Mouse (Mus musculus): ENCODE measurements around the gene Olfr656. TPM values are rescaled to one million over a fixed set of nuclear protein-coding genes. Genes with fewer than 3 reads are reported as not detected.

The Olfr656 gene
- not detected in 2 replicates for polyA plus RNA-seq (2015; fragmentation: Nextera tagmentation; extraction: Ambion mirVana)

- no peaks in the 10 kb centered on the region for H3K27me3 ChIP-seq
- no peaks in the 10 kb centered on the region for H3K9me3 ChIP-seq (replicated peaks)
- no peak within 1 kb of the TSS for H3K27ac ChIP-seq
- no peaks in the 10 kb centered on the region for H3K36me3 ChIP-seq
- no peak within 1 kb of the TSS for H3K9ac ChIP-seq
- H3K4me2 ChIP-seq = no peak within 1 kb of the TSS
- ATAC-seq (replicated peaks; ENCODE audit: low FRiP score) = no peak
- WGBS = 74% methylated on average over 4 of the region's 4 CpGs
- no peaks in the 10 kb centered on the region for H3K4me1 ChIP-seq
- no peak within 1 kb of the TSS for H3K4me3 ChIP-seq (replicated peaks)
Observed at GRCm38 (mm10) chr7:104613655-104614054, at the start of gene Olfr656. Olfr656 (plus strand) TSS chr7:104613955.

GRCm38 (mm10) chr7:104577014-104577413, 36.7 kb upstream of the Olfr656 start, which contains the start of gene Olfr653:
Olfr653 (plus strand) TSS chr7:104577314.
- Histone ChIP-seq H3K9me3 (replicated peaks) (no peaks in the 10 kb centered on the region), H3K9ac (no peak within 1 kb of the TSS), H3K36me3 (no peaks in the 10 kb centered on the region), H3K27ac (no peak within 1 kb of the TSS), H3K4me1 (no peaks in the 10 kb centered on the region), H3K4me3 (replicated peaks) (no peak within 1 kb of the TSS), H3K4me2 (no peak within 1 kb of the TSS), H3K27me3 (no peaks in the 10 kb centered on the region)
- WGBS = 74% methylated on average over 2 of the region's 2 CpGs
- no peak for ATAC-seq (replicated peaks; ENCODE audit: low FRiP score)

- no peaks in the 10 kb centered on the region for H3K4me1 ChIP-seq
- H3K27me3 ChIP-seq = no peaks in the 10 kb centered on the region
- no peaks in the 10 kb centered on the region for H3K9me3 ChIP-seq (replicated peaks)
- H3K4me3 ChIP-seq (replicated peaks) = no peak overlapping the region
- H3K27ac ChIP-seq = no peak overlapping the region
- H3K36me3 ChIP-seq = no peaks in the 10 kb centered on the region
- H3K4me2 ChIP-seq = no peak overlapping the region
- no peak overlapping the region for H3K9ac ChIP-seq
- WGBS = 90% methylated on average over 4 of the region's 4 CpGs
- ATAC-seq (replicated peaks; ENCODE audit: low FRiP score) = no peak
Observed at GRCm38 (mm10) chr7:104580846-104581245, 32.9 kb upstream of the Olfr656 start.

- 85% methylated on average over 4 of the region's 4 CpGs for WGBS
- no peaks in the 10 kb centered on the region for H3K9me3 ChIP-seq (replicated peaks)
- no peaks in the 10 kb centered on the region for H3K4me1 ChIP-seq
- H3K4me3 ChIP-seq (replicated peaks) = no peak overlapping the region
- H3K36me3 ChIP-seq = no peaks in the 10 kb centered on the region
- H3K27me3 ChIP-seq = no peaks in the 10 kb centered on the region
- no peak overlapping the region for H3K27ac ChIP-seq
- no peak for ATAC-seq (replicated peaks; ENCODE audit: low FRiP score)
- no peak overlapping the region for H3K4me2 ChIP-seq
- H3K9ac ChIP-seq = no peak overlapping the region
Observed at GRCm38 (mm10) chr7:104581429-104581828, 32.3 kb upstream of the Olfr656 start.

GRCm38 (mm10) chr7:104586725-104587124, 27.0 kb upstream of the Olfr656 start, which contains the start of gene Olfr654:
Olfr654 (plus strand) TSS chr7:104587025.
- no peak for ATAC-seq (replicated peaks; ENCODE audit: low FRiP score)
- H3K4me1 ChIP-seq = no peaks in the 10 kb centered on the region
- no peaks in the 10 kb centered on the region for H3K27me3 ChIP-seq
- no peaks in the 10 kb centered on the region for H3K36me3 ChIP-seq
- no peaks in the 10 kb centered on the region for H3K9me3 ChIP-seq (replicated peaks)
- H3K4me3 ChIP-seq (replicated peaks) = no peak within 1 kb of the TSS
- 89% methylated on average over 4 of the region's 4 CpGs for WGBS
- H3K4me2 ChIP-seq = no peak within 1 kb of the TSS
- H3K27ac ChIP-seq = no peak within 1 kb of the TSS
- H3K9ac ChIP-seq = no peak within 1 kb of the TSS

- H3K4me1 ChIP-seq = no peaks in the 10 kb centered on the region
- WGBS = 83% methylated on average over 5 of the region's 5 CpGs
- no peak for ATAC-seq (replicated peaks; ENCODE audit: low FRiP score)
- H3K9me3 ChIP-seq (replicated peaks) = no peaks in the 10 kb centered on the region
- H3K4me3 ChIP-seq (replicated peaks) = no peak overlapping the region
- H3K27ac ChIP-seq = no peak overlapping the region
- no peak overlapping the region for H3K9ac ChIP-seq
- no peak overlapping the region for H3K4me2 ChIP-seq
- H3K27me3 ChIP-seq = no peaks in the 10 kb centered on the region
- H3K36me3 ChIP-seq = no peaks in the 10 kb centered on the region
Observed at GRCm38 (mm10) chr7:104588274-104588673, 25.5 kb upstream of the Olfr656 start.

- Histone ChIP-seq H3K27ac (no peak within 1 kb of the TSS), H3K4me1 (no peaks in the 10 kb centered on the region), H3K36me3 (no peaks in the 10 kb centered on the region), H3K9me3 (replicated peaks) (no peaks in the 10 kb centered on the region), H3K9ac (no peak within 1 kb of the TSS), H3K4me2 (no peak within 1 kb of the TSS), H3K27me3 (no peaks in the 10 kb centered on the region), H3K4me3 (replicated peaks) (no peak within 1 kb of the TSS)
- no peak for ATAC-seq (replicated peaks; ENCODE audit: low FRiP score)
- 81% methylated on average over 2 of the region's 2 CpGs for WGBS
Observed at GRCm38 (mm10) chr7:104601679-104602078, 12.1 kb upstream of the Olfr656 start, which contains the start of gene Olfr655. Olfr655 (minus strand) TSS chr7:104601779.

- WGBS = 6% methylated on average over 3 of the region's 3 CpGs
- no peaks in the 10 kb centered on the region for H3K36me3 ChIP-seq
- no peak overlapping the region for H3K4me3 ChIP-seq (replicated peaks)
- no peak overlapping the region for H3K9ac ChIP-seq
- H3K4me2 ChIP-seq = no peak overlapping the region
- no peak overlapping the region for H3K27ac ChIP-seq
- no peaks in the 10 kb centered on the region for H3K9me3 ChIP-seq (replicated peaks)
- H3K4me1 ChIP-seq = no peaks in the 10 kb centered on the region
- no peak for ATAC-seq (replicated peaks; ENCODE audit: low FRiP score)
- no peaks in the 10 kb centered on the region for H3K27me3 ChIP-seq
Observed at GRCm38 (mm10) chr7:104603173-104603572, 10.6 kb upstream of the Olfr656 start.

- Histone ChIP-seq H3K27me3 (no peaks in the 10 kb centered on the region), H3K4me2 (no peak overlapping the region), H3K9me3 (replicated peaks) (no peaks in the 10 kb centered on the region), H3K27ac (no peak overlapping the region), H3K36me3 (no peaks in the 10 kb centered on the region), H3K4me1 (no peaks in the 10 kb centered on the region), H3K9ac (no peak overlapping the region), H3K4me3 (replicated peaks) (no peak overlapping the region)
- ATAC-seq (replicated peaks; ENCODE audit: low FRiP score) = no peak
Observed at GRCm38 (mm10) chr7:104604727-104605126, 9.0 kb upstream of the Olfr656 start.

- Histone ChIP-seq H3K27me3 (no peaks in the 10 kb centered on the region), H3K4me1 (no peaks in the 10 kb centered on the region), H3K4me2 (no peak within 1 kb of the TSS), H3K36me3 (no peaks in the 10 kb centered on the region), H3K9ac (no peak within 1 kb of the TSS), H3K27ac (no peak within 1 kb of the TSS), H3K4me3 (replicated peaks) (no peak within 1 kb of the TSS), H3K9me3 (replicated peaks) (no peaks in the 10 kb centered on the region)
- ATAC-seq (replicated peaks; ENCODE audit: low FRiP score) = no peak
Observed at GRCm38 (mm10) chr7:104624494-104624893, 10.7 kb downstream of the Olfr656 start, which contains the start of gene Olfr657. Olfr657 (plus strand) TSS chr7:104624794.

GRCm38 (mm10) chr7:104646841-104647482, 33.2 kb downstream of the Olfr656 start, which contains the start of gene Olfr658:
Olfr658 (minus strand) TSS chr7:104647305.
- Histone ChIP-seq H3K4me1 (no peaks in the 10 kb centered on the region), H3K36me3 (no peaks in the 10 kb centered on the region), H3K4me2 (peak within 1 kb of the TSS; percentile 54), H3K4me3 (replicated peaks) (peak within 1 kb of the TSS; percentile 24), H3K27me3 (no peaks in the 10 kb centered on the region), H3K9me3 (replicated peaks) (no peaks in the 10 kb centered on the region), H3K9ac (no peak within 1 kb of the TSS), H3K27ac (no peak within 1 kb of the TSS)
- ATAC-seq (replicated peaks; ENCODE audit: low FRiP score) = peak; percentile 88
- 28% methylated on average over 22 of the region's 22 CpGs for WGBS

GRCm38 (mm10) chr7:104666453-104666852, 52.7 kb downstream of the Olfr656 start, which contains the start of gene Olfr659:
Olfr659 (plus strand) TSS chr7:104666753.
- Histone ChIP-seq H3K4me2 (no peak within 1 kb of the TSS), H3K27me3 (no peaks in the 10 kb centered on the region), H3K4me1 (no peaks in the 10 kb centered on the region), H3K9me3 (replicated peaks) (no peaks in the 10 kb centered on the region), H3K9ac (no peak within 1 kb of the TSS), H3K4me3 (replicated peaks) (no peak within 1 kb of the TSS), H3K27ac (no peak within 1 kb of the TSS), H3K36me3 (no peaks in the 10 kb centered on the region)
- 91% methylated on average over 3 of the region's 3 CpGs for WGBS
- no peak for ATAC-seq (replicated peaks; ENCODE audit: low FRiP score)
